Mouse (Mus musculus) neural tube, embryonic 14.5 days (tissue): ENCODE results near the gene Ap1g1. TPM values are rescaled to one million over a fixed set of nuclear protein-coding genes. Genes with fewer than 3 reads are reported as not detected.

ENCODE experiments used
- ATAC-seq: fragments of 200-750 bp; cut with Nextera tagmentation; 2 replicates; pipeline ENCODE4 v1.8.0; 2017; ENCODE audit warnings: low read depth, mild to moderate bottlenecking, moderate TSS enrichment, moderate library complexity
- H3K27ac ChIP-seq: fragments of 300-500 bp; sonication (generic); 2 replicates; pipeline ENCODE4 v1.5.1; 2014; ENCODE audit warnings: low read depth, mild to moderate bottlenecking, control low read depth, low read length, moderate library complexity, mixed read lengths
- H3K27me3 ChIP-seq: fragments of 300-500 bp; sonication (generic); 2 replicates; pipeline ENCODE4 v1.6.1; 2014; ENCODE audit warnings: low read length; ENCODE audit not compliant: control insufficient read depth, insufficient read depth
- H3K36me3 ChIP-seq: fragments of 300-500 bp; sonication (generic); 2 replicates; pipeline ENCODE4 v1.6.1; 2014; ENCODE audit warnings: low read length, mixed read lengths; ENCODE audit not compliant: control insufficient read depth, insufficient read depth
- H3K4me1 ChIP-seq: fragments of 300-500 bp; sonication (generic); 2 replicates; pipeline ENCODE4 v1.6.1; 2014; ENCODE audit warnings: low read length; ENCODE audit not compliant: control insufficient read depth, insufficient read depth
- H3K4me2 ChIP-seq: fragments of 300-500 bp; sonication (generic); 2 replicates; pipeline ENCODE4 v1.6.1; 2014; ENCODE audit warnings: mild to moderate bottlenecking, low read depth, low read length, control low read depth
- H3K4me3 ChIP-seq: fragments of 300-500 bp; sonication (generic); 2 replicates; pipeline ENCODE4 v1.5.1; 2014; ENCODE audit warnings: low read depth, low read length, control low read depth, mixed read lengths
- H3K9ac ChIP-seq: fragments of 300-500 bp; sonication (generic); replicated peaks from 2 replicates; pipeline ENCODE4 v1.6.1; 2014; ENCODE audit warnings: low read depth, mild to moderate bottlenecking, control low read depth, low read length, mixed read lengths
- H3K9me3 ChIP-seq: fragments of 300-500 bp; sonication (generic); 2 replicates; pipeline ENCODE4 v1.6.1; 2016; ENCODE audit warnings: low read length; ENCODE audit not compliant: control insufficient read depth
- WGBS: fragments of 180-500 bp; shearing (Covaris S2); extraction: QIAGEN DNeasy Blood & Tissue Kit; methylation state at CpG from one replicate; pipeline ENCODE4 v1.1.7; 2014; 5-methylcytosine and 5-hydroxymethylcytosine counted together
- polyA plus RNA-seq: library from polyadenylated mRNA; unstranded; fragments of >200 nt; fragmentation: Nextera tagmentation; extraction: Ambion mirVana; gene quantifications from 2 replicates; pipeline ENCODE4 v1.2.1, GENCODE M21; 2014

The Ap1g1 gene
- polyA plus RNA-seq, 1 experiment from 2014 or later, result 39.2 TPM

DNA sequence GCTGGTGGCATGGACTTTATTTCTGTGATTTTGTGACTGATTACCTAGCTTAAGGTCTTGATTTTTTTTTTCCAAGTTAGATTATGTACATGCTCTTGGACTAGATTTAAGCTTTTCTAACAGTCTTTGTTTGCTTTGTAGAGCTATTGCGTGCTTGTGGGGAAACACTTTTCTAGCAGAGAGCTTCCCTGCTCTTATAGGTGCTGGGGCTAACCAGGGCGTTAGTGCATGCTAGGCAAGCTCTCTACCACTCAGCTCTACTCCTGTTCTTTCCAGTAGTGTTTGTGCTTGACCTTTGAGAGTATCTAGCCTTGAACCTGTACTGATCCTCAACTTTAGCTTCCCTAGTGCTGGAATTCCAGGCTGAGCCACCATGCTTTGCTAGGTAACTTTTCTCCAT lies 22.0 kb downstream of the Ap1g1 start:
- no peak for ATAC-seq
- no peak overlapping the region for H3K4me3 ChIP-seq
- 80% methylated on average over 2 of the region's 2 CpGs for WGBS

DNA sequence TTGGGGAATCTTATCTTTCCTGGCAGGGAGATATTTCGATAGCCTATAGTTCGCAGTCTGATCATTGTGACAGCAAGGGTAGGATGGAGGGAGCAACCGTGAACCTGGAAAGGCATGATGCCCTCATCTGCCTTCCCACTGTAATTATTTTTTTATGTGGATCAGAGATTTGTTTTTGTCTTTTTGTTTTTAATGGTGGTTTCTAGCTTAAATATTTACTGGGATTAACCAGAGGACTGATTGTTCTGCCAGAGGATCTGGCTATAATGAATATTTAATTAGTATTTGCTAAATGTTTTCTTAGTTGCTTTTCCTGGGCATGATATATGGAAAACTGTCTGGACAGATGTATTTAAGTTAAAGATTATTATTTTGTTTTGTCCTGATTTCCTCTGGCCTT lies 24.9 kb downstream of the Ap1g1 start:
- Histone ChIP-seq H3K4me1 (no peaks in the 10 kb centered on the region), H3K27ac (no peak overlapping the region), H3K4me2 (no peak overlapping the region), H3K4me3 (no peak overlapping the region), H3K27me3 (no peaks in the 10 kb centered on the region), H3K36me3 (no peaks in the 10 kb centered on the region; the same call in 1 of the 2 replicates), H3K9me3 (no peaks in the 10 kb centered on the region), H3K9ac (no peak overlapping the region)
- no peak for ATAC-seq
- 96% methylated on average over 3 of the region's 3 CpGs for WGBS

More for the DNA sequence above, 22.0 kb downstream of the Ap1g1 start:
- Histone ChIP-seq H3K27me3 (no peaks in the 10 kb centered on the region), H3K27ac (no peak overlapping the region), H3K4me1 (no peaks in the 10 kb centered on the region), H3K9ac (no peak overlapping the region), H3K9me3 (no peaks in the 10 kb centered on the region), H3K4me2 (no peak overlapping the region), H3K36me3 (no peaks in the 10 kb centered on the region; the same call in 1 of the 2 replicates)

DNA sequence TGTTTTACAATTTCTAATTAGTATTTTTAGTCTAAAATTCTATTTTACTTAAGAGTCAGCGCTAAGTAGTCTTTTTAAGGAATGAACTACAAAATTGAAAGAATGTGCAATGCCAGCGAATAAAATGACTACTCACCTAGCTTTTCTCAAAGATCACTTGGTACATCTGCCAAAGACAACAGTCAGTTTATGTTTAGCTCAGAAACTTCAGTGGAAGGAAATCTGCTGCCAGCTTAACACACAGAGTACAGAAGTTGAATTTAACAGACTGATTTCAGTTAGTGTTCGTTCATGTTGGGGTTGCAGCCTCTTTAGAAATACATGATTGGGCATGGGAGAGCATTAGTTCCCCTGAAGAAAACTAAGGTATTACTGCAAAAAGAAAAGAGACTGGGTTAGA lies 25.4 kb downstream of the Ap1g1 start:
- no peak overlapping the region for H3K9ac ChIP-seq
- H3K4me3 ChIP-seq, result no peak overlapping the region
- H3K27me3 ChIP-seq, result no peaks in the 10 kb centered on the region
- ATAC-seq, result no peak
- H3K4me2 ChIP-seq, result no peak overlapping the region
- H3K27ac ChIP-seq, result no peak overlapping the region
- WGBS, result 96% methylated on average over 3 of the region's 3 CpGs
- H3K9me3 ChIP-seq, result no peaks in the 10 kb centered on the region
- H3K4me1 ChIP-seq, result no peaks in the 10 kb centered on the region
- H3K36me3 ChIP-seq, result no peaks in the 10 kb centered on the region; the same call in 1 of the 2 replicates

DNA sequence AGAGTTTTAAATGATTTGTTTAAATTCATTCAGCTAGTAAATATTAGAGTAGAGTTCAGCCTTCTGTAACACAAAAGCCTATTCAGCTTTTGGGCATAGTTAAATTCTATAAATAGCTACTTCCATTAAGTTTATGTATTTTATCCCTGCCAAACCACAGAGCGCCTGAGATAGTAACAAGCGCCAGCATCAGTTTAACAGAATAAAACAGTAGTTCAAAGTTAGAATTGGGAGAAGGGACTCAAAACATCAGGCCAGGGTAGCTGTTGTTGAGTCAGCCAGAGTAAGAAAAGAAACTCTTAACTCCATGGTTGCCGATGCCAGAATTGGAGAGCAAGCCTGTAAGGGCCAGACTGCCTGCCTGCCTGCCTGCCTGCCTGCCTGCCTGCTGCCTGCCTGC lies 28.2 kb downstream of the Ap1g1 start:
- no peak overlapping the region for H3K27ac ChIP-seq
- no peaks in the 10 kb centered on the region for H3K4me1 ChIP-seq
- ATAC-seq, result no peak
- H3K4me2 ChIP-seq, result no peak overlapping the region
- no peak overlapping the region for H3K4me3 ChIP-seq
- H3K27me3 ChIP-seq, result no peaks in the 10 kb centered on the region
- no peak overlapping the region for H3K9ac ChIP-seq
- no peaks in the 10 kb centered on the region; the same call in 1 of the 2 replicates for H3K36me3 ChIP-seq
- H3K9me3 ChIP-seq, result no peaks in the 10 kb centered on the region
- WGBS, result 76% methylated on average over 3 of the region's 3 CpGs

DNA sequence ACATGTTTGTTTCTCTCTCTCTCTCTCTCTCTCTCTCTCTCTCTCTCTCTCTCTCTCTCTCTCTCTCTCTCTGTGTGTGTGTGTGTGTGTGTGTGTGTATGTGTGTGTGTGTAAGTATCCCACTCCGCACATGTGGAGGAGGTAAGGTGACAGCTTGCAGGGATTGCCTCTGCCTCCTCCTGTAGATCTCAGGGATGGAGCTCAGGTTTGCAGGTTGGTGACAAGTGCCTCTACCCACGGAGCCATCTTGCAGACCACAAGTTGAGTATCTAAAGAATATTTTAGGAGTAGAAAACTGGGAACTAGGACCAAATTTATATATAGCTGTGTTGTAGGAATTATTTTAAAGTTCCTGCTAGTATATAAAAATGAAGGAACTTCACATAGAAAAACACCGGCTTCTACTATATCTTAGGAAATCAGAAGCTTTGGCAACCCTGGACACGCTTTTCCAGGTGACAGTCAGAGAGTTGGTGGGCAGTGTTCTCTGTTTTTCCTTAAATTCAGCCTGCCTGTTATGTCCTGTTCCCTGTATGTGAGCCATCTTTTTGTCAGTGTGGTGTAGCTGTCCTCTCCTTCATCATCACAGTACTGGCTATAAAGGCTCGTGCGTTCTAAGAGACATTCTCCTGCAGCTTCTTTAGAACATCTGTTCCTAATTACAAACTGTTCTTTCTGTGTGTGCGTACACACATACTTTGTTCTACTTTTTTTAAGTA lies 29.2 kb downstream of the Ap1g1 start:
- no peak overlapping the region for H3K4me3 ChIP-seq
- no peak overlapping the region for H3K9ac ChIP-seq
- 88% methylated on average over 7 of the region's 7 CpGs for WGBS
- no peaks in the 10 kb centered on the region for H3K9me3 ChIP-seq
- H3K4me2 ChIP-seq, result no peak overlapping the region
- ATAC-seq, result no peak
- no peak overlapping the region for H3K27ac ChIP-seq
- no peaks in the 10 kb centered on the region for H3K4me1 ChIP-seq
- no peaks in the 10 kb centered on the region; the same call in 1 of the 2 replicates for H3K36me3 ChIP-seq
- no peaks in the 10 kb centered on the region for H3K27me3 ChIP-seq

DNA sequence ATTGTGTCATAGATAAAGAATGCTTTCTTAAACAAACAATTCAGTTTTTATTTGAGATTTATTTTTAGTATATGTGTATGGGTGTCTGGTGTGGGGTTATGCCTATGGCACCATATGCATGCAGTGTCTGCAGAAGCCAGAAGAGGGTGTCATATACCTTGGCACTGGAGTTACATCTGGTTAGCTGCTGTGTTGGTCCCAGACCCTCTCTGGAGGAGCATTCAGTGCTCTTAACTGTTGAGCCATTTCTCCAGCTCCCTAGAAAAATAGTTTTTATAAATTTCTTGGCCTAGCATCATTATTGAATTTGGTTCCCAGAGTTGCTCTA lies 29.7 kb downstream of the Ap1g1 start:
- no peak overlapping the region for H3K4me3 ChIP-seq
- no peak for ATAC-seq
- no peaks in the 10 kb centered on the region for H3K36me3 ChIP-seq
- H3K4me1 ChIP-seq, result no peaks in the 10 kb centered on the region
- no peaks in the 10 kb centered on the region for H3K27me3 ChIP-seq
- H3K27ac ChIP-seq, result no peak overlapping the region
- no peak overlapping the region for H3K4me2 ChIP-seq
- H3K9ac ChIP-seq, result no peak overlapping the region
- H3K9me3 ChIP-seq, result no peaks in the 10 kb centered on the region

DNA sequence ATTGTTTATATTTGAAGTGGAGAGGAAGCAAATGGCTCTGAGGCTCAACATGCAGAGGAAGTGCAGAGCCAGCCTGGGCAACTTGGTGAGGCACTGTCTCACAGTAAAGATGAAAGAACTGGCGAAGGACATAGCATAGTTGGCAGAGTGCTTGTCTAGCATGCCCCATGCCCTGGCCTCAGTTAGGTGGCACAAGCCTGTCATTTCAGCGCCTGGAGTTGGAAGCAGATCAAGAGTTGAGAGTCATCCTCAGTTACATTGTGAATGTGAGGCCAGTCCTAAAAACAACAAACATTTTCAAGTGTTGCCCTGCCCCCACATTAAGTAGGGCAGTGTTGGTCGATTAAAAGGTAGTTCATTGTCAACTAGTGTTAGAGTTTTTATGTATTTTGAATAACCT lies 32.1 kb downstream of the Ap1g1 start:
- Histone ChIP-seq H3K36me3 (no peaks in the 10 kb centered on the region), H3K27me3 (no peaks in the 10 kb centered on the region), H3K4me3 (no peak overlapping the region), H3K4me1 (no peaks in the 10 kb centered on the region), H3K9ac (no peak overlapping the region), H3K4me2 (no peak overlapping the region), H3K27ac (no peak overlapping the region), H3K9me3 (no peaks in the 10 kb centered on the region)
- ATAC-seq, result no peak
- 84% methylated on average over 3 of the region's 3 CpGs for WGBS

DNA sequence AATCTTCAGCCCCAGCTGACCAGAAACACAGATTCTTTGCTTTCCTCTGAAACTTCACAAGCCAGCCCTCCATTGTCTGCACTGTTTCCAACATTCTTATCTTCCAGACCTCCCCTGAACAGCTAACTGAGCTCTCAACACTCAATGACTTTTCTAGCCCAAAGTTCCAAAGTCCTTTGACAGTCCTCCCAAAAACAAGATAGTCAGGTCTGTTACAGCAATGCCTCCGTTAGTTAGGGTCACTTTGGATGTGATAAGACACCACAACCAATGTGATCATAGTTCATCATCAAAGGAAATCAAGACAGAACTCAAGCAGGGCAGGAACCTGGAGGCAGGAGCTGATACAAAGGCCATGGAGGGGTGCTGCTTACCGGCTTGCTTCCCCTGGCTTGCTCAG lies 36.9 kb downstream of the Ap1g1 start:
- Histone ChIP-seq H3K27ac (no peak overlapping the region), H3K9ac (no peak overlapping the region), H3K4me2 (no peak overlapping the region), H3K4me1 (0 out of 2 replicates have a peak, but pooled peaks cover 3% of the 10 kb centered on the region), H3K36me3 (no peaks in the 10 kb centered on the region), H3K4me3 (no peak overlapping the region), H3K27me3 (no peaks in the 10 kb centered on the region), H3K9me3 (no peaks in the 10 kb centered on the region)
- WGBS, result 96% methylated on average over 2 of the region's 2 CpGs
- no peak for ATAC-seq

DNA sequence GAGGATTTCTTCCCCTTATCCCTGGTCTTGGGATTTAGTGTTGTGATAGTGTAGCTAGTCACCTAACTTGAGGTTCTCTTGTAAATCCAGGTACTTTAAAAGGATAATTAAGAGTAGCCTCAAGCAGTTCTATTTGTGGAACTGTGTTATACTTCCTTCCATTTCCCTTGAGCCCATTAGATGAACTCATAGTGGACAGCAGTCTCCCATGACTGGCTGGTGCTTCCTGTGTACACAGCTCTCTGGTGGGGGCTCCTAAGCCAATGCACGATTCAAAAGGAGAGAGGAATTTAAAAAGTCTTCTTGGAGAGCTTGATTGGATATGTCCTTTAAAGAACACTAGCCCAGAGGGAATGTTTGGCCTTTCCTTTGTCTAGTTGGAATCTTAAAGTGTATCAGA lies 39.6 kb downstream of the Ap1g1 start:
- H3K4me1 ChIP-seq, result 0 out of 2 replicates have a peak, but pooled peaks cover 3% of the 10 kb centered on the region
- no peak for ATAC-seq
- no peak overlapping the region for H3K4me3 ChIP-seq
- H3K9ac ChIP-seq, result no peak overlapping the region
- no peak overlapping the region for H3K4me2 ChIP-seq
- WGBS, result 55% methylated on average over 1 of the region's 1 CpGs
- H3K36me3 ChIP-seq, result no peaks in the 10 kb centered on the region
- no peaks in the 10 kb centered on the region for H3K27me3 ChIP-seq
- H3K27ac ChIP-seq, result no peak overlapping the region
- H3K9me3 ChIP-seq, result no peaks in the 10 kb centered on the region
